11 mouse cellular contexts compared by ENCODE assay signal in the genomic region with DNA sequence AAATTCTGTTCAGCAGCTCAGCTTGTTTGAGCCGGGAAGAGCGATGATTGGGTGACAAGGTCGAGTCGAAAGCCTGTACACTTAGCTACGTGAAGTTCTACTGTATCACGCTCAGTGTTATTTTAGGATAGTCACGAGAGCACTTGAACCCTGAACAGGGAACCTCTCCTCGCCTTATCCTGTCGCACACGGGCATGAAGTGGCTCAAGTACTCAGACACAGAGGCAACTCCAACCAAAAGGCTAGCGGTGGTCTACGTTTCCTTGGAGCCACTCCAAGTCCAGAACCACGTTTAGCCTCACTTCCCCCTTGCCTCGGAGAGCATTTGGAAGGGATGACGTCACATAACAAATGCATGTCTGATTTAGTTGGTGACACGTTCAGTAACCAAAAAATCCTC. TPM values are rescaled to one million over a fixed set of nuclear protein-coding genes. Genes with fewer than 3 reads are reported as not detected.
DNase-seq lines count a peak whose midpoint lies in the region; ATAC-seq and TF ChIP-seq lines count a peak whose summit lies in the region.
"Had no signal": no experiment of that assay in that cellular context is flagged by ENCODE, and none has a peak within 500 bp of the region (broad histone marks: within the 10 kb centered on the region; RNA-seq: fewer than 3 reads in every experiment).

No protein-coding gene starts in this region.

- no peak overlapping the region for H3K4me2 ChIP-seq in liver, embryonic 12.5 days
- peak overlapping the region; percentile 36 for H3K4me2 ChIP-seq in heart, embryonic 14.5 days (ENCODE audit: low read length)
- H3K4me2 ChIP-seq in liver, postnatal 0 days (ENCODE audit: low read depth, low read length), result no peak overlapping the region

- no peaks in the 10 kb centered on the region for H3K4me1 ChIP-seq in liver, adult 2 months (ENCODE audit: control insufficient read depth, insufficient read depth, low read length)
- no peaks in the 10 kb centered on the region for H3K4me1 ChIP-seq in liver, embryonic 12.5 days
- H3K4me1 ChIP-seq in heart, embryonic 14.5 days (ENCODE audit: control insufficient read depth in 2 of 2, insufficient read depth in 2 of 2, low read length in 2 of 2), result peaks cover 8 to 15% of the 10 kb centered on the region in 2 experiments; a peak in 3 of 4 replicates
- no peaks in the 10 kb centered on the region for H3K4me1 ChIP-seq in liver, postnatal 0 days (ENCODE audit: insufficient read depth)
- H3K4me1 ChIP-seq: embryonic facial prominence, embryonic 10.5 days; megakaryocyte, embryonic 14.5 days had no signal

- no peak for ATAC-seq in liver, embryonic 12.5 days
- peak; percentile 92 for ATAC-seq in heart, embryonic 14.5 days (ENCODE audit: insufficient number of reproducible peaks, insufficient read depth, low FRiP score, low read depth)
- peak; percentile 35; the same call in 1 of the 2 replicates for ATAC-seq in megakaryocyte, adult 5-6 weeks (ENCODE audit: poor library complexity, severe bottlenecking)
- ATAC-seq in liver, postnatal 0 days, result no peak

- H3K79me2 ChIP-seq in liver, adult 2 months (ENCODE audit: control insufficient read depth, insufficient read depth, low read length), result no peaks in the 10 kb centered on the region

- H3K27me3 ChIP-seq in liver, adult 2 months (ENCODE audit: control insufficient read depth, insufficient read depth, low read length), result no peaks in the 10 kb centered on the region
- H3K27me3 ChIP-seq in liver, embryonic 12.5 days (replicated peaks), result no peaks in the 10 kb centered on the region
- peaks cover 16% of the 10 kb centered on the region; the same call in 1 of the 2 replicates for H3K27me3 ChIP-seq in heart, embryonic 14.5 days (ENCODE audit: control insufficient read depth, insufficient read depth, low read length)
- no peaks in the 10 kb centered on the region for H3K27me3 ChIP-seq in liver, postnatal 0 days (ENCODE audit: insufficient read depth, low read length)
- H3K27me3 ChIP-seq: megakaryocyte, embryonic 14.5 days had no signal

- no peak for TF ChIP-seq POLR2A in liver, adult 2 months (IDR thresholded peaks at IDR 0.05; ENCODE audit: extremely low read depth, insufficient read depth, low read length)

- WGBS in liver, adult 2 months, result 81% methylated on average over 16 of the region's 16 CpGs
- 75% methylated on average over 16 of the region's 16 CpGs for WGBS in liver, embryonic 12.5 days (ENCODE audit: insufficient replicate concordance)
- 32% methylated on average over 16 of the region's 16 CpGs for WGBS in heart, embryonic 14.5 days
- WGBS in liver, postnatal 0 days (ENCODE audit: insufficient replicate concordance), result 73% methylated on average over 16 of the region's 16 CpGs

- no peak for TF ChIP-seq CTCF in liver, adult 2 months (IDR thresholded peaks at IDR 0.05; ENCODE audit: low read depth, low read length)
- no peak for TF ChIP-seq CTCF in liver, postnatal 0 days (IDR thresholded peaks at IDR 0.05; ENCODE audit: low read depth)

- TF ChIP-seq EP300 in liver, postnatal 0 days (IDR thresholded peaks at IDR 0.05; ENCODE audit: low read depth), result no peak

- H3K27ac ChIP-seq in liver, adult 2 months (replicated peaks; ENCODE audit: insufficient read depth, low read depth, low read length), result no peak overlapping the region
- H3K27ac ChIP-seq in liver, embryonic 12.5 days, result no peak overlapping the region
- peak overlapping the region; percentile 40 to 62; a peak in 3 of 4 replicates for H3K27ac ChIP-seq in heart, embryonic 14.5 days (replicated peaks in 1 of 2; ENCODE audit: control insufficient read depth in 1 of 2, insufficient read depth in 1 of 2, low read depth in 2 of 2, low read length in 2 of 2)
- H3K27ac ChIP-seq in liver, postnatal 0 days (ENCODE audit: low read depth), result no peak overlapping the region
- H3K27ac ChIP-seq: embryonic facial prominence, embryonic 10.5 days; limb, embryonic 10.5 days had no signal

- H3K36me3 ChIP-seq in liver, adult 2 months (ENCODE audit: control insufficient read depth, insufficient read depth, low read length), result no peaks in the 10 kb centered on the region
- H3K36me3 ChIP-seq in liver, embryonic 12.5 days, result no peaks in the 10 kb centered on the region
- H3K36me3 ChIP-seq in heart, embryonic 14.5 days (ENCODE audit: control insufficient read depth, insufficient read depth, low read length), result no peaks in the 10 kb centered on the region
- H3K36me3 ChIP-seq in liver, postnatal 0 days (replicated peaks; ENCODE audit: insufficient read depth, low read length), result no peaks in the 10 kb centered on the region
- H3K36me3 ChIP-seq: embryonic facial prominence, embryonic 10.5 days; limb, embryonic 10.5 days had no signal

- H3K9me3 ChIP-seq in liver, embryonic 12.5 days (replicated peaks), result no peaks in the 10 kb centered on the region
- no peaks in the 10 kb centered on the region for H3K9me3 ChIP-seq in heart, embryonic 14.5 days (ENCODE audit: control insufficient read depth, low read length)
- H3K9me3 ChIP-seq in liver, postnatal 0 days (ENCODE audit: low read length), result no peaks in the 10 kb centered on the region
- H3K9me3 ChIP-seq: embryonic facial prominence, embryonic 10.5 days; limb, embryonic 10.5 days; megakaryocyte, embryonic 14.5 days had no signal

- H3K4me3 ChIP-seq in liver, adult 2 months (ENCODE audit: insufficient read depth, low read depth, low read length), result no peak overlapping the region
- H3K4me3 ChIP-seq in liver, embryonic 12.5 days, result no peak overlapping the region
- no peak overlapping the region for H3K4me3 ChIP-seq in heart, embryonic 14.5 days (ENCODE audit: control insufficient read depth in 1 of 2, insufficient read depth in 1 of 2, low read depth in 1 of 2, low read length in 2 of 2)
- H3K4me3 ChIP-seq in liver, postnatal 0 days (ENCODE audit: low read depth, low read length), result no peak overlapping the region
- H3K4me3 ChIP-seq: embryonic facial prominence, embryonic 10.5 days; limb, embryonic 10.5 days; megakaryocyte, embryonic 14.5 days had no signal

- no peak overlapping the region for H3K9ac ChIP-seq in liver, adult 2 months (ENCODE audit: low read depth, low read length)
- no peak overlapping the region for H3K9ac ChIP-seq in liver, embryonic 12.5 days
- no peak overlapping the region for H3K9ac ChIP-seq in heart, embryonic 14.5 days (ENCODE audit: low read length)
- H3K9ac ChIP-seq in liver, postnatal 0 days (replicated peaks), result no peak overlapping the region

- peak; percentile 19 for DNase-seq in liver, adult 2 months (ENCODE audit: extremely low read depth, low read depth, low spot score)
- peak; percentile 66 to 77 for DNase-seq in heart, adult 18-20 months
- DNase-seq in liver, postnatal 0 days, result no peak
- DNase-seq in left cerebral cortex, adult 11 months (ENCODE audit: low spot score), result no peak

RNA-seq across cellular contexts. Expression of a gene that starts 17.7 kb away (rescaled TPM):
- 1.7 TPM in 1 of 2 replicates, not detected in the other for total RNA-seq in liver, adult 2 months (2014; rRNA removed)
- polyA plus RNA-seq in liver, adult 2 months (2012; rRNA removed), result not detected in 2 replicates
- 0.46 and 0.48 TPM in 2 replicates for polyA plus RNA-seq in liver, embryonic 12.5 days (2016; fragmentation: Nextera tagmentation; extraction: Ambion mirVana)
- under 1 TPM; 0.37 to 0.75 TPM for total RNA-seq in heart, adult 18-20 months (2021)
- polyA plus RNA-seq in heart, embryonic 14.5 days (2014; fragmentation: Nextera tagmentation; extraction: Ambion mirVana), result 3.7 and 4.9 TPM in 2 replicates
- not detected in 2 replicates for total RNA-seq in megakaryocyte, adult 5-6 weeks (2015)
- total RNA-seq in megakaryocyte, adult 5-6 weeks (2017), result not detected in 2 replicates
- 0.67 and 10.6 TPM in 2 replicates for polyA plus RNA-seq in liver, postnatal 0 days (2015; fragmentation: Nextera tagmentation; extraction: Ambion mirVana)
- total RNA-seq: MEL had no signal

Comparison
In these comparisons a context has a peak if more than half of its experiments do, and no peak if none do; other contexts are left out.
1. DNase-seq: peak in liver, adult 2 months (single experiment) and heart, adult 18-20 months (2 of 2); none in liver, postnatal 0 days (single experiment) and left cerebral cortex, adult 11 months (single experiment).
2. H3K27ac ChIP-seq: peak in heart, embryonic 14.5 days (2 of 2); none in liver, adult 2 months (single experiment), liver, embryonic 12.5 days (single experiment) and liver, postnatal 0 days (single experiment).
3. ATAC-seq: peak in heart, embryonic 14.5 days (single experiment) and megakaryocyte, adult 5-6 weeks (single experiment); none in liver, embryonic 12.5 days (single experiment) and liver, postnatal 0 days (single experiment).